ENCODE assay signal across 13 mouse cellular contexts in the genomic region with DNA sequence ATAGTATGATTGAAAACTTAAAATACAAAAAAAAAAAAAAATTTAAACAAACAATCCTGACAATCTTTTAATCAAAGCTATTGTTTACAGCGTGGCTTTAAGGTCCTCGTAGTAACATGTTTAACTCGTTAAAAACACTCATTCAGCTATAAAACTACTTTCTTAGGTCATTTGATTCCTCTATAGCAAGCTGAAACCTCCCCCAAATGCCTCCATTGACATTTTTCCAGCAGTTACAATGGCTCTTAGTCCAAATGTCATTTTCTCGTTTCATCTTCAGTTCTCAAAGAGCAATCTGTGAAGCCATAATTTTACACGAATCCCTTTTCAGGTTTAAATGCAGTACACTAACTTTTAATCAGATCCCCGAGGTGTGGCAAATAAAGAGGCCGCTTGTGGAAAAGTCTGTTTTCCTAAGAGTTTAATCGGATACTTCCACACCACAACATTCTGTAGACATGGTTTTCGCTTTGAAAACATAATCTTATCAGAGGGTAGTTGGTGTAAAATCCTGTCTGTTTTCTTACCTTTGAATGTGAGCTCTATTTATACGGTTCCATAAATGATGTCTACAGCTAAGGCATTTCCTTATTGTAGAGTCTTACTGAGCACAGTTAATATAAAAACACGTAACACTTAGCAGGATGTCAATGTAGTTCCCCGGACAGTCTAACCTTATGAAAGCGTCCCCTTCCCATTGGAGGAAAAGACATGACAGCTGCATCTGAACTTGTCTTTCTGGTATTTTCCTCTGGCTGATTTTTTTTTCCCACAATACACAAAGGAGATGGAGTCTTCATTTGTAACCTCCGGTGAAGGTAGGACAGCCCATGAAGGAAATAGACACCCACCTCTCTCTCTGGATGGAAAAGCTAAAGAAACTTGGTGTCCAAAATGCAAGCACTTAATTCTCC.
DNase-seq lines count a peak whose midpoint lies in the region; ATAC-seq and TF ChIP-seq lines count a peak whose summit lies in the region.
"Had no signal": no experiment of that assay in that cellular context is flagged by ENCODE, and none has a peak within 500 bp of the region (broad histone marks: within the 10 kb centered on the region; RNA-seq: fewer than 3 reads in every experiment).

No protein-coding gene starts in this region.

- 57% methylated on average over 14 of the region's 14 CpGs for WGBS in heart, postnatal 0 days
- WGBS in limb, embryonic 14.5 days = 27% methylated on average over 14 of the region's 14 CpGs

- H3K4me2 ChIP-seq in heart, postnatal 0 days (ENCODE audit: low read depth, low read length) = peak overlapping the region; percentile 21; the same call in 1 of the 2 replicates
- peak overlapping the region; percentile 9; the same call in 1 of the 2 replicates for H3K4me2 ChIP-seq in limb, embryonic 14.5 days (replicated peaks; ENCODE audit: low read depth, low read length, severe bottlenecking)
- H3K4me2 ChIP-seq: heart, embryonic 11.5 days; liver, embryonic 13.5 days had no signal

- no peaks in the 10 kb centered on the region for H3K36me3 ChIP-seq in heart, postnatal 0 days (replicated peaks; ENCODE audit: control insufficient read depth, insufficient read depth, low read length)
- no peaks in the 10 kb centered on the region for H3K36me3 ChIP-seq in limb, embryonic 14.5 days (ENCODE audit: control insufficient read depth, insufficient read depth, low read length)
- H3K36me3 ChIP-seq: liver, embryonic 13.5 days had no signal

- no peaks in the 10 kb centered on the region for H3K27me3 ChIP-seq in heart, postnatal 0 days (ENCODE audit: control insufficient read depth, insufficient read depth, low read length)
- H3K27me3 ChIP-seq in limb, embryonic 14.5 days (ENCODE audit: control insufficient read depth, insufficient read depth, low read length) = peaks cover 18% of the 10 kb centered on the region
- H3K27me3 ChIP-seq: liver, embryonic 13.5 days had no signal

- no peak overlapping the region for H3K4me3 ChIP-seq in heart, postnatal 0 days (ENCODE audit: low read depth, low read length)
- no peak overlapping the region for H3K4me3 ChIP-seq in embryonic fibroblast, embryonic 13.5 days (ENCODE audit: insufficient read depth, low read length)
- H3K4me3 ChIP-seq in limb, embryonic 14.5 days (replicated peaks; ENCODE audit: low read length) = no peak overlapping the region
- H3K4me3 ChIP-seq: liver, embryonic 13.5 days had no signal

- no peak for TF ChIP-seq POLR2A in embryonic fibroblast, embryonic 13.5 days (IDR thresholded peaks at IDR 0.05; ENCODE audit: low read depth, low read length)
- no peak for TF ChIP-seq POLR2A in limb, embryonic 14.5 days (IDR thresholded peaks at IDR 0.05; ENCODE audit: borderline replicate concordance, extremely low read depth, insufficient read depth, insufficient read length)

- no peak for ATAC-seq in heart, postnatal 0 days (ENCODE audit: insufficient read depth, low read depth)
- ATAC-seq in limb, embryonic 14.5 days (ENCODE audit: low FRiP score, low read depth) = no peak
- no peak for ATAC-seq in megakaryocyte progenitor cell, adult 5-6 weeks (replicated peaks; ENCODE audit: poor library complexity)
- ATAC-seq: midbrain, embryonic 16.5 days had no signal

- no peak for TF ChIP-seq EP300 in heart, postnatal 0 days (IDR thresholded peaks at IDR 0.05; ENCODE audit: low read depth)

- no peak overlapping the region for H3K27ac ChIP-seq in heart, postnatal 0 days (ENCODE audit: low read depth)
- H3K27ac ChIP-seq in embryonic fibroblast, embryonic 13.5 days (ENCODE audit: insufficient read depth, low read length) = peak overlapping the region; percentile 90
- no peak overlapping the region for H3K27ac ChIP-seq in limb, embryonic 14.5 days (replicated peaks; ENCODE audit: low read depth, low read length)
- H3K27ac ChIP-seq: liver, embryonic 13.5 days had no signal

- no peak for DNase-seq in heart, postnatal 0 days (ENCODE audit: low spot score)
- no peak for DNase-seq in heart, postnatal 4 days
- peak; percentile 11 to 55 for DNase-seq in kidney, adult 8-10 months
- no peak for DNase-seq in limb, embryonic 14.5 days (ENCODE audit: low spot score)
- DNase-seq in urinary bladder, postnatal 14 days (ENCODE audit: low spot score) = no peak
- DNase-seq: adrenal gland, postnatal 10 days; liver, embryonic 13.5 days; lung, postnatal 4 days; right cerebral cortex, postnatal 14 days had no signal

- no peaks in the 10 kb centered on the region for H3K9me3 ChIP-seq in heart, postnatal 0 days (replicated peaks; ENCODE audit: control insufficient read depth, low read length)
- H3K9me3 ChIP-seq in limb, embryonic 14.5 days (ENCODE audit: control insufficient read depth, low read length) = no peaks in the 10 kb centered on the region
- H3K9me3 ChIP-seq: liver, embryonic 13.5 days had no signal

- no peak overlapping the region for H3K9ac ChIP-seq in heart, postnatal 0 days (replicated peaks; ENCODE audit: low read depth, low read length)
- no peak overlapping the region for H3K9ac ChIP-seq in limb, embryonic 14.5 days (ENCODE audit: low read depth, low read length, severe bottlenecking)
- H3K9ac ChIP-seq: liver, embryonic 13.5 days had no signal

- no peak for TF ChIP-seq CTCF in heart, postnatal 0 days (IDR thresholded peaks at IDR 0.05; ENCODE audit: low read depth)
- no peak for TF ChIP-seq CTCF in embryonic fibroblast, embryonic 13.5 days (IDR thresholded peaks at IDR 0.05; ENCODE audit: borderline replicate concordance, insufficient read depth, low read length)

- H3K4me1 ChIP-seq in heart, postnatal 0 days (ENCODE audit: control insufficient read depth, insufficient read depth) = no peaks in the 10 kb centered on the region
- H3K4me1 ChIP-seq in embryonic fibroblast, embryonic 13.5 days (ENCODE audit: control insufficient read depth, insufficient read depth, low read length) = no peaks in the 10 kb centered on the region
- H3K4me1 ChIP-seq in limb, embryonic 14.5 days (ENCODE audit: control insufficient read depth, insufficient read depth, low read length) = peaks cover 14% of the 10 kb centered on the region

Comparison
In these comparisons a context has a peak if more than half of its experiments do, and no peak if none do; other contexts are left out.
1. DNase-seq: peak in kidney, adult 8-10 months (2 of 2); none in heart, postnatal 0 days (single experiment), heart, postnatal 4 days (single experiment), limb, embryonic 14.5 days (single experiment) and urinary bladder, postnatal 14 days (single experiment).